Mouse (Mus musculus) hindbrain, embryonic 16.5 days (tissue): ENCODE measurements at regions not wholly inside any gene's neighbourhood (a gene's known extent, or its start where the extent isn't known, plus 50 kb on each side); places are given as distances from the start of the nearest gene placed in this dataset.
"Not testable (repeated sequence)": the region's sequence is repeated elsewhere in the genome, so short reads cannot be mapped to it uniquely, and the experiment has no call there.

Experiments
- ATAC-seq: fragments of 200-750 bp; cut with Nextera tagmentation; 2 replicates; pipeline ENCODE4 v1.8.0; 2017; ENCODE audit warnings: moderate TSS enrichment, moderate library complexity
- H3K27ac ChIP-seq: fragments of 300-500 bp; sonication (generic); 2 replicates; pipeline ENCODE4 v1.5.1; 2014; ENCODE audit warnings: low read depth, mild to moderate bottlenecking, control low read depth, low read length, moderate library complexity
- H3K27me3 ChIP-seq: fragments of 300-500 bp; sonication (generic); replicated peaks from 2 replicates; pipeline ENCODE4 v1.6.1; 2014; ENCODE audit warnings: low read length; ENCODE audit not compliant: control insufficient read depth, insufficient read depth
- H3K36me3 ChIP-seq: fragments of 300-500 bp; sonication (generic); 2 replicates; pipeline ENCODE4 v1.6.1; 2014; ENCODE audit warnings: mild to moderate bottlenecking, low read length, moderate library complexity, mixed read lengths; ENCODE audit not compliant: control insufficient read depth, insufficient read depth
- H3K4me1 ChIP-seq: fragments of 300-500 bp; sonication (generic); 2 replicates; pipeline ENCODE4 v1.6.1; 2014; ENCODE audit warnings: low read depth, low read length; ENCODE audit not compliant: control insufficient read depth, insufficient read depth
- H3K4me2 ChIP-seq: fragments of 300-500 bp; sonication (generic); 2 replicates; pipeline ENCODE4 v1.6.1; 2014; ENCODE audit warnings: mild to moderate bottlenecking, low read length, control low read depth, moderate library complexity
- H3K4me3 ChIP-seq: fragments of 300-500 bp; sonication (generic); 2 replicates; pipeline ENCODE4 v1.5.1; 2014; ENCODE audit warnings: mild to moderate bottlenecking, low read length, control low read depth, moderate library complexity
- H3K9ac ChIP-seq: fragments of 300-500 bp; sonication (generic); 2 replicates; pipeline ENCODE4 v1.6.1; 2014; ENCODE audit warnings: low read depth, mild to moderate bottlenecking, control low read depth, low read length, moderate library complexity
- H3K9me3 ChIP-seq: fragments of 300-500 bp; sonication (generic); 2 replicates; pipeline ENCODE4 v1.6.1; 2014; ENCODE audit warnings: mild to moderate bottlenecking, low read length, moderate library complexity; ENCODE audit not compliant: control insufficient read depth
- WGBS: fragments of 180-500 bp; shearing (Covaris S2); extraction: QIAGEN DNeasy Blood & Tissue Kit; methylation state at CpG from one replicate; pipeline ENCODE4 v1.1.7; 2014; 5-methylcytosine and 5-hydroxymethylcytosine counted together

GRCm38 (mm10) chr9:83728428-83728827 lies 77.6 kb downstream of the Elovl4 start:
- Histone ChIP-seq H3K9me3 (no peaks in the 10 kb centered on the region), H3K36me3 (no peaks in the 10 kb centered on the region), H3K4me3 (no peak overlapping the region), H3K9ac (no peak overlapping the region), H3K27me3 (no peaks in the 10 kb centered on the region), H3K4me1 (peaks cover 4% of the 10 kb centered on the region; the same call in 1 of the 2 replicates), H3K27ac (no peak overlapping the region), H3K4me2 (no peak overlapping the region)
- no peak for ATAC-seq
- WGBS: 92% methylated on average over 8 of the region's 8 CpGs

DNA sequence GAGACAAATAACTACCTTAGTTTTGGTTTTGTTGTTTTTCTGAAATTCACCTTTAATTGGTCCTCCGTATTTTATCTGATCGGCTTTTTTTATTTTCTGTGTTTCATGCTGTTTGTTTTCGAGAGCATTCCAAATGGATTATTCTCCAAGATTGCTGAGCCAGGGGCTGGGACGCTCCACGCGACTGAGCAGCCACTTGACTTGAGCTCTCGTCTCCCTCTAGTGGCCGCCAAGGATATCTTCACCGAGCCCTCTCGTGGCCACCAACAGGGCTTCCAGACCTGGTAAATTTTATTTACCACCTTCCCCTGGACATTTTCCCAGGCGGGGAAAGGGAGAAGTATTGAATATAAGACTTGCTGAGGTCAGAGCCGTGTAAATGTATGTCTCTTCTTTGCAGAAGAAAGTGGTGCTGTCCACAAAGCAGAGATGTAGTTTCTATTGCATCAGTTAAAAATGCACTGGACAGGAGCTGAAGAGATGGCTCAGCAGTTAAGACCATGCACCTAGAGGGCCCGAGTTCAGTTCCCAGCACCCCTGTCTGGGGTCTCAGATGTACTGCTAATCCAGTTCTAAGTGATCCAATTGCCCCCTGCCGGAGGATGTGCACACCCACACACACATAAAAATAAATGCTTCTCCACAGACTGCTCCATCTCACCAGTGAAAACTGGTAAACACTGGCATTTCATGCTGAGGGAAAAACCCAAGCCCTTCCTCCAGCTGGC lies 78.5 kb downstream of the Elovl4 start:
- H3K36me3 ChIP-seq: no peaks in the 10 kb centered on the region
- H3K9me3 ChIP-seq: no peaks in the 10 kb centered on the region
- peak overlapping the region; percentile 63 for H3K4me2 ChIP-seq
- no peaks in the 10 kb centered on the region for H3K27me3 ChIP-seq
- peak; percentile 92 for ATAC-seq
- peak overlapping the region; percentile 51 for H3K9ac ChIP-seq
- no peak overlapping the region for H3K27ac ChIP-seq
- H3K4me3 ChIP-seq: peak overlapping the region; percentile 36
- peaks cover 4% of the 10 kb centered on the region; the same call in 1 of the 2 replicates for H3K4me1 ChIP-seq
- WGBS: 14% methylated on average over 14 of the region's 14 CpGs

- Histone ChIP-seq H3K9ac (peak overlapping the region; percentile 51), H3K4me3 (peak overlapping the region; percentile 36), H3K4me2 (peak overlapping the region; percentile 63), H3K36me3 (no peaks in the 10 kb centered on the region), H3K27ac (no peak overlapping the region), H3K4me1 (peaks cover 4% of the 10 kb centered on the region; the same call in 1 of the 2 replicates), H3K27me3 (no peaks in the 10 kb centered on the region), H3K9me3 (no peaks in the 10 kb centered on the region)
- ATAC-seq: peak; percentile 22; the same call in 1 of the 2 replicates
- 51% methylated on average over 16 of the region's 16 CpGs for WGBS
Observed at GRCm38 (mm10) chr9:83726979-83727378, 79.1 kb downstream of the Elovl4 start.

DNA sequence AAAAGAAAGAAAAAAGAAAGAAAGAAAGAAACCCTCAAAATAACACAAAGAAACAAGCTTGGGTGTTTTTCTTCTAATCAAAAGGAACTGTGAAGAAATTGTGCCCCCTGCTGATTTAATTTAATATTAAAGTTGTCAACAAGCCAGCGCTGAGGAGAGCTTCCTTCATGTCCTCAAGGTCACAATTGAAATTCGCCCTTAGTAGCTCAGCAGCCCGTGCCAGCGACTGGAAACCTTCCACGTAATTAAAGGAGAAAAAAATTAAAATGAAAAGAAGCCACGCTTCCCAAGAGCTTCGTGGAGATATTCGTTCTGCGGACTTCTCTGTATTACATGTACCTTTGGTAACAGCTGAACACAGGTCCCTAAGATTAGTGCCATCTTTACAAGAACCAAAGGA lies 80.0 kb downstream of the Elovl4 start:
- no peak overlapping the region for H3K4me3 ChIP-seq
- 29% methylated on average over 9 of the region's 9 CpGs for WGBS
- ATAC-seq: no peak
- H3K27ac ChIP-seq: no peak overlapping the region
- H3K9ac ChIP-seq: no peak overlapping the region
- no peaks in the 10 kb centered on the region for H3K9me3 ChIP-seq
- H3K36me3 ChIP-seq: no peaks in the 10 kb centered on the region
- H3K4me1 ChIP-seq: peaks cover 4% of the 10 kb centered on the region; the same call in 1 of the 2 replicates
- no peak overlapping the region for H3K4me2 ChIP-seq
- no peaks in the 10 kb centered on the region for H3K27me3 ChIP-seq

- ATAC-seq: no peak
- H3K4me3 ChIP-seq: no peak overlapping the region
- 82% methylated on average over 8 of the region's 8 CpGs for WGBS
- H3K4me1 ChIP-seq: peaks cover 4% of the 10 kb centered on the region; the same call in 1 of the 2 replicates
- no peak overlapping the region for H3K27ac ChIP-seq
- no peak overlapping the region for H3K4me2 ChIP-seq
- H3K9ac ChIP-seq: no peak overlapping the region
- H3K27me3 ChIP-seq: no peaks in the 10 kb centered on the region
- H3K36me3 ChIP-seq: no peaks in the 10 kb centered on the region
- H3K9me3 ChIP-seq: no peaks in the 10 kb centered on the region
Observed at GRCm38 (mm10) chr9:83725545-83725944, 80.5 kb downstream of the Elovl4 start.

DNA sequence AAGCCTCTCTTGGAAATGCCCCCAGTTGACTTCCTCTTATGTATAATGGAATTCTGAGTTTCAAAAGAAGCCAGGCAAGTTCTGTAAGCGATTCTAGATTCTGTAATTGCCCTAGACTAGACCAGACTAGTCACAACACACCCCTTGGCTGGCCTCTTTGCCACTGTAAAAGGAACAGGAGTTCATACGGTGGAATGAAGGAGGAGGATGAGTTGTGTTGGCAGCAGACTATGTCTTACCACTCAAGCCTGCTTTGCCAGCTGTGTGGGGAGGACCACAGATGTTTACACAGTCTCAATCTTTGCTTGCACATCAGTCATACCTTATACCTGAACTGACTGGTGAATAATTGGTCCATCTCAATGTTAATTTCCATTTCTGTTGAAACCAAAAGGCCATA lies 85.1 kb downstream of the Elovl4 start:
- no peaks in the 10 kb centered on the region for H3K36me3 ChIP-seq
- no peaks in the 10 kb centered on the region for H3K9me3 ChIP-seq
- WGBS: 82% methylated on average over 2 of the region's 2 CpGs
- H3K4me3 ChIP-seq: no peak overlapping the region
- H3K27me3 ChIP-seq: no peaks in the 10 kb centered on the region
- no peak for ATAC-seq
- H3K27ac ChIP-seq: no peak overlapping the region
- H3K4me2 ChIP-seq: no peak overlapping the region
- H3K9ac ChIP-seq: no peak overlapping the region
- no peaks in the 10 kb centered on the region for H3K4me1 ChIP-seq

GRCm38 (mm10) chr9:83719811-83720210 lies 86.3 kb downstream of the Elovl4 start:
- no peak overlapping the region for H3K4me2 ChIP-seq
- no peak overlapping the region for H3K27ac ChIP-seq
- no peak overlapping the region for H3K4me3 ChIP-seq
- H3K4me1 ChIP-seq: no peaks in the 10 kb centered on the region
- H3K9me3 ChIP-seq: no peaks in the 10 kb centered on the region
- no peak overlapping the region for H3K9ac ChIP-seq
- H3K36me3 ChIP-seq: no peaks in the 10 kb centered on the region
- WGBS: 83% methylated on average over 4 of the region's 4 CpGs
- no peaks in the 10 kb centered on the region for H3K27me3 ChIP-seq
- ATAC-seq: no peak

DNA sequence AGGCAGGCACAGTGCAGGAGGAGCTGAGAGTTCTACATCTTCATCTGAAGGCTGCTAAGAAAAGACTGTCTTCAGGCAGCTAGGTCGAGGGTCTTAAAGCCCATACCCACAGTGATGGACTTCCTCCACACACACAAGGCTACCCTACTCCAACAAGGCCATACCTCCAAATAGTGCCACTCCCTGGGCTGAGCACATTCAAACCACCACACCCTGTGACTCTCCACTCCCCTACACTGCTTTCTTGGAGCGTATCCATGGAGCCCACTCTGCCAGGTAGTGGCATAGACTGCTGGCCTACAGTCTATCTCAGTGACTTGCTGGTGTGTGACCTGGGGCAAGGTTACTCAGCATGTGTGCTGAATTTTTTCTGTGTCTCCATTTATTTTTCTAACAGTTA lies 88.0 kb downstream of the Elovl4 start:
- H3K9me3 ChIP-seq, H3K27ac ChIP-seq, H3K4me1 ChIP-seq, H3K4me2 ChIP-seq, H3K27me3 ChIP-seq, H3K4me3 ChIP-seq, H3K9ac ChIP-seq, H3K36me3 ChIP-seq: not testable (repeated sequence)
- 94% methylated on average over 2 of the region's 2 CpGs for WGBS
- 0 out of 2 replicates have a peak, but pooled peaks have one; percentile 24 for ATAC-seq

- Histone ChIP-seq H3K27ac (no peak overlapping the region), H3K4me1 (no peaks in the 10 kb centered on the region), H3K36me3 (no peaks in the 10 kb centered on the region), H3K9ac (no peak overlapping the region), H3K4me3 (no peak overlapping the region), H3K9me3 (no peaks in the 10 kb centered on the region), H3K4me2 (no peak overlapping the region), H3K27me3 (no peaks in the 10 kb centered on the region)
- no peak for ATAC-seq
- 71% methylated on average over 5 of the region's 5 CpGs for WGBS
Observed at GRCm38 (mm10) chr9:83716101-83716763, 89.8 kb downstream of the Elovl4 start.
